Mouse (Mus musculus) lung, embryonic 14.5 days (tissue): ENCODE data around the gene Ccl22. TPM values are rescaled to one million over a fixed set of nuclear protein-coding genes. Genes with fewer than 3 reads are reported as not detected.

Experiments used
- ATAC-seq: fragments of 200-750 bp; cut with Nextera tagmentation; 2 replicates; pipeline ENCODE4 v1.8.0; 2017; ENCODE audit warnings: mild to moderate bottlenecking, moderate TSS enrichment, moderate library complexity; ENCODE audit not compliant: insufficient read depth
- DNase-seq: peaks from one replicate; pipeline ENCODE4 v3.0.0-alpha.2; 2015
- H3K27ac ChIP-seq: fragments of 300-500 bp; sonication (generic); 2 replicates; pipeline ENCODE4 v1.5.1; 2014; ENCODE audit warnings: low read depth, mild to moderate bottlenecking, moderate library complexity
- H3K27me3 ChIP-seq: fragments of 300-500 bp; sonication (generic); 2 replicates; pipeline ENCODE4 v1.6.1; 2014; ENCODE audit warnings: low read length, control low read depth; ENCODE audit not compliant: insufficient read depth
- H3K36me3 ChIP-seq: fragments of 300-500 bp; sonication (generic); 2 replicates; pipeline ENCODE4 v1.6.1; 2014; ENCODE audit warnings: control low read depth; ENCODE audit not compliant: insufficient read depth
- H3K4me1 ChIP-seq: fragments of 300-500 bp; sonication (generic); 2 replicates; pipeline ENCODE4 v1.6.1; 2014; ENCODE audit warnings: antibody characterized with exemption, control low read depth; ENCODE audit not compliant: insufficient read depth
- H3K4me2 ChIP-seq: fragments of 300-500 bp; sonication (generic); 2 replicates; pipeline ENCODE4 v1.6.1; 2014; ENCODE audit warnings: mild to moderate bottlenecking
- H3K4me3 ChIP-seq: fragments of 300-500 bp; sonication (generic); 2 replicates; pipeline ENCODE4 v1.5.1; 2014; ENCODE audit warnings: low read depth, low read length
- H3K9ac ChIP-seq: fragments of 300-500 bp; sonication (generic); 2 replicates; pipeline ENCODE4 v1.6.1; 2014
- H3K9me3 ChIP-seq: fragments of 300-500 bp; sonication (generic); 2 replicates; pipeline ENCODE4 v1.6.1; 2016; ENCODE audit warnings: low read depth, low read length, control low read depth
- CTCF ChIP-seq: IDR thresholded peaks from 2 replicates; pipeline ENCODE4 v1.5.1; 2016; ENCODE audit warnings: antibody characterized with exemption, low read depth
- WGBS: fragments of 180-500 bp; shearing (Covaris S2); extraction: QIAGEN DNeasy Blood & Tissue Kit; methylation state at CpG from one replicate; pipeline ENCODE4 v1.1.7; 2014; 5-methylcytosine and 5-hydroxymethylcytosine counted together
- polyA plus RNA-seq: library from polyadenylated mRNA; unstranded; fragments of >200 nt; fragmentation: Nextera tagmentation; extraction: Ambion mirVana; gene quantifications from 2 replicates; pipeline ENCODE4 v1.2.1, GENCODE M21; 2014

Gene Ccl22
- polyA plus RNA-seq, 1 experiment from 2014 or later, result not detected

DNA sequence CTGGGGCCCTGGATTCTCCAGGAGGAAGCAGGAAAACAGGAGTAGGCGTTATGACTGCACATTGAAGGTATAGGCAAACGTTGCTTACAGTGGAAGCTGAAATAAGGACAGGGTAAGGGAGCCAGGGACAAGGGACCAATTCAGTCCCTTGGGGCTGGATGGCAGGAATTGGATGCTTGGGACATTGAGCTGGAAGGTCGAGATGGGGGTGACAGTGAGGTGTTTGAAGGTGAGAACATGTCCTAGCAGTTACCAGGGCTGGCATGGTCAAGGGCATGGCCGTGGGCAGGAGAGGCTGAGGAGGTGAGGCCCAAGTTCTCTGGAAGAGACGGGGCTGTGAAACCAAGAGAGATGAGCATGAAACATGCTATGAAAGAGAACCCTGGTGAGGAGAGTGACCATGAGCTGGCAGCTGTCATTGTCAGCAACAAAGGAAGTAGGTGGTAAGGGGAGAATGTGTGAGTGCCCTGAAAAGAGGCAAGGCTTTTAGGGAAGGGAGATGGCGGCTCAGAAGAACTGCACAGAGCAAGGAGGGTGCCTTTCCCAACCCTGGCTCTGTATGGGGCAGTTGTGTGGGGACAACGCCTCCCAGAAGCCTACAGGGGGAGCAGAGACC is 10.5 kb upstream of the Ccl22 start:
- WGBS, result 73% methylated on average over 7 of the region's 7 CpGs
- H3K4me1 ChIP-seq, result no peaks in the 10 kb centered on the region
- no peak overlapping the region for H3K9ac ChIP-seq
- DNase-seq, result no peak
- no peak overlapping the region for H3K4me3 ChIP-seq
- ATAC-seq, result no peak
- no peak overlapping the region for H3K4me2 ChIP-seq
- no peak overlapping the region for H3K27ac ChIP-seq
- H3K36me3 ChIP-seq, result no peaks in the 10 kb centered on the region
- no peaks in the 10 kb centered on the region for H3K9me3 ChIP-seq
- H3K27me3 ChIP-seq, result no peaks in the 10 kb centered on the region
- no peak for TF ChIP-seq CTCF

DNA sequence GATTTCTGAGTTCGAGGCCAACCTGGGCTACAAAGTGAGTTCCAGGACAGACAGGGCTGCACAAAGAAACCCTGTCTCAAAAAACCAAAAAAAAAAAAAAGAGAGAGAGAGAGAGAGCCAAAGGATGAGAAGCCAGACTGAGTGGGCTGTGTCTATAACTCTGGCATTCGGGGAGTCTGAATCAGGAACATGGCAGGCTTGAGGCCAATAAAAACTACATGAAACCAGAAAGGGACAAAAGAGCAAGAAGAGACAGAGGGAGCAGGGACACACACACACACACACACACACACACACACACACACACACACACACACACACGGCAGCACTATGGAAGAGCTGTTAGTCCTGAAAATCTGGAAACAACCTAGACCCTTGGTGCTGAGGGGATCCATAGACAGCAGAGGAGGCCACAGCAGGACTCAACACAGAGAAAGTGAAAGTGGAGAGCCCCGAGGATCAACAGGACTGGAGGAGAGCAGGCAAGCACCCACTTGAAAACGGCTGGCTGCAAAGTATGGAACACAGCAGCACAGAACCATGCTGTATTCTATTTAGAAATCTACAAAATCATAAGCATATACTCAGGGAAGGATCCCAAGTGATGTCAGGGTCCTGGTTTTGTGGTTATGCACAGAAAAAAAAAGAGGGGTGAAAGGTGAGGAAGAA is 9.8 kb upstream of the Ccl22 start:
- Histone ChIP-seq H3K4me2 (peak overlapping the region; percentile 8; the same call in 1 of the 2 replicates), H3K27ac (no peak overlapping the region), H3K4me3 (no peak overlapping the region), H3K9me3 (no peaks in the 10 kb centered on the region), H3K36me3 (no peaks in the 10 kb centered on the region), H3K9ac (no peak overlapping the region), H3K4me1 (no peaks in the 10 kb centered on the region), H3K27me3 (no peaks in the 10 kb centered on the region)
- DNase-seq (peak; percentile 22), ATAC-seq (no peak)
- WGBS, result 47% methylated on average over 5 of the region's 5 CpGs
- no peak for TF ChIP-seq CTCF

DNA sequence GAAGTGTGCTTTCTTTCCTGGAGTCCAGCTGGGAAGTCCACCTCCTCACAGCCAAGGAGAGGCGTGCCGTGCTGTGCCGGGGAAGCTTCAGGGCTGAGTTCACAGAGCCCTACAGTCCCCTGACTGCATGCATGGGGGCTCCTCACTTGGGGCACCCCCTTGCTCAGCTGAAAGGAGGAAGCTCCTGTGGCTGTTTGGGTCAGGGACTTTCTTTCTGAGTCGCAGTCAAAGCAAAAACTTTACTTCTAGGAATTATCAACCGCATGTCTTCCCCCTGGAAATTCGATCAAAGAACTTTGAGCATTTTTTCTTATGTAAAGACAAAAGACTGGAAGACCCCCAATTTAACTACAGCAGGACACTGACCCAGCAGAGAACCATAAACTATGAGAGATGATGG is 5.6 kb upstream of the Ccl22 start:
- no peak for DNase-seq
- WGBS, result 81% methylated on average over 6 of the region's 6 CpGs
- Histone ChIP-seq H3K4me2 (no peak overlapping the region), H3K9ac (no peak overlapping the region), H3K27ac (no peak overlapping the region), H3K4me3 (no peak overlapping the region), H3K27me3 (no peaks in the 10 kb centered on the region), H3K4me1 (no peaks in the 10 kb centered on the region), H3K36me3 (no peaks in the 10 kb centered on the region), H3K9me3 (no peaks in the 10 kb centered on the region)
- ATAC-seq, result no peak
- TF ChIP-seq CTCF, result no peak

DNA sequence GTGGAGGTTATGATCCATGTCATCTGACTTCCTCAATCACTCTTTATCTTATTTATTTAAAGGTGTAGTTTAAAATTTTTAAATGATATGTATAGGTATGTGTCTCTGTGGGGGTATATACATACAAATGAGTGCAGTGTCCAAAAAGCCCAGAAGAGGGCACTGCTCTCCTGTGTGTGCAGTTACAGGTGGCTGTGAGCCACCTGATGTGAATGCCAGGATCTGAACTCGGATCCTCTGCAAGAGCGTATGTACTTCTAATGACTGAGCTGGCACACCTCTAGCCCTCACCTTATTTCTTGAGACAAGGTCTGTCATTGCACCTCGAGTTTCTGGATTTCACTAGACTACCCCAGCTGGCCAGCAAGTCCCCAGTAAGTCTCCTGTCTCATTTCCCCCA is 4.8 kb upstream of the Ccl22 start:
- H3K36me3 ChIP-seq, result no peaks in the 10 kb centered on the region
- no peak for DNase-seq
- no peak overlapping the region for H3K9ac ChIP-seq
- no peak for ATAC-seq
- TF ChIP-seq CTCF, result peak; percentile 12; the same call in 1 of the 2 replicates
- H3K4me1 ChIP-seq, result no peaks in the 10 kb centered on the region
- no peak overlapping the region for H3K4me3 ChIP-seq
- 85% methylated on average over 3 of the region's 3 CpGs for WGBS
- no peak overlapping the region for H3K4me2 ChIP-seq
- no peak overlapping the region for H3K27ac ChIP-seq
- H3K9me3 ChIP-seq, result no peaks in the 10 kb centered on the region
- no peaks in the 10 kb centered on the region for H3K27me3 ChIP-seq

DNA sequence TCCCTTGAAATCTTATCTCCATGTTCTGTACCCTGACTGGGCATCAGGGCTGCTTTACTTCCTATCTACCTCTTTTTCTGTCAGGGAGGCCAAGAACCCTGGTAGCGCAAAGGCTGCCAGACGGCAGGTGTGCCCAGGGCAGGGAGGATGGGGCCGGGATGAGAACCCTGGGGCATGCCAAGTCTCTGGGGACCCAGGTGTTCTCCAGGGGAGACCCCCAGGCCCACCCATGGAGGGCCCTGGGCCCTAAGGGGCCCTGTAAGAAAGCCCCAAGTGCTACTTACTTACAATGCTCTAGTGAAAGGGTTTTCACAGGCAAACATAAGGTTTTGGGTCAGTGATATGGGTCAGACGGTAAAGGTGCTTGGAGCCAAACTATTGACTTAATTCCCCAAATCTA is 3.7 kb upstream of the Ccl22 start:
- no peak overlapping the region for H3K4me3 ChIP-seq
- no peaks in the 10 kb centered on the region for H3K27me3 ChIP-seq
- no peak for ATAC-seq
- H3K4me2 ChIP-seq, result no peak overlapping the region
- no peak for DNase-seq
- H3K4me1 ChIP-seq, result no peaks in the 10 kb centered on the region
- WGBS, result 84% methylated on average over 4 of the region's 4 CpGs
- no peak overlapping the region for H3K9ac ChIP-seq
- no peaks in the 10 kb centered on the region for H3K9me3 ChIP-seq
- H3K27ac ChIP-seq, result no peak overlapping the region
- H3K36me3 ChIP-seq, result no peaks in the 10 kb centered on the region
- TF ChIP-seq CTCF, result no peak

DNA sequence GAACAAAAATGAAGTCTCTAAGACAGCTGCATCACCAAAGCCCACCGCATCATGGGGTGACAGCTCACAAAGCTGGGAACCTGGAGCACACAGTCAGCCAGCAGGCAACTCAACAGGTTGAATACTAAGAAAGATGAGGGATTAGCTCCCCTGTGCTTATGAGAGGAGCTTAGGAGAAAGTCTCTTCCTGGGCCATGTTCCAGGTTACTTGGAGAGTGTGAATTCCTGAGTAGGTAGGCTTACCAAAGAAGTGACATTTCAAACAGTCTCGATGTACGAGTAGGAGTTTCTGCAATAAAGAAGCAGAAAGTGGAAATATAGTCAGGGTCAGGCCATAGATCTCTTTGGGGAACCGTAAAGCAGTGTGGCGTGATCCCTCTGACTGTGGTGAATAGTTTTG is 906 bp upstream of the Ccl22 start:
- H3K27ac ChIP-seq, result no peak overlapping the region
- 85% methylated on average over 5 of the region's 5 CpGs for WGBS
- no peaks in the 10 kb centered on the region for H3K9me3 ChIP-seq
- no peak for ATAC-seq
- no peak overlapping the region for H3K4me2 ChIP-seq
- no peaks in the 10 kb centered on the region for H3K36me3 ChIP-seq
- no peak for TF ChIP-seq CTCF
- no peak overlapping the region for H3K4me3 ChIP-seq
- no peak for DNase-seq
- no peaks in the 10 kb centered on the region for H3K27me3 ChIP-seq
- no peaks in the 10 kb centered on the region for H3K4me1 ChIP-seq
- H3K9ac ChIP-seq, result no peak overlapping the region

DNA sequence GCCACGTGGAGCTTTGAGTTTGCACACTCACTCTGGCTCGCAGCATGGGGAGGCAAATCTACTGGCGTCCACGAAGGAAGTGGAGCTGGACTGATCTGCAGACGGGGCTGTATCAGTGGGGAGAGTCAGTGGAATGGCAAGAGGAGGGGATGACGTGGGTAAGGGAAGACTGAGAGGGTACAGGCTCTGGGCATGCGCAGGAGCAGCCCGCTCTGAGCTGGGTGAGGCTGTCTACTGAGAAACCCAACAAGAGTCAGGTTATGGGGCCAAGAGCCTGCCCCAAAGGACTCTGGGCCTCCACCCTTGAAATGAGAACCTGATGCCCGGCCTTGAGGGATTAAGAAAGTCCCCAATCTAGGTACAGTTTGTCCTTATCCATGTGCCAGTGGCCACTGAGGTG is 418 bp upstream of the Ccl22 start:
- Histone ChIP-seq H3K36me3 (no peaks in the 10 kb centered on the region), H3K4me3 (no peak overlapping the region), H3K4me2 (no peak overlapping the region), H3K27me3 (no peaks in the 10 kb centered on the region), H3K4me1 (no peaks in the 10 kb centered on the region), H3K9me3 (no peaks in the 10 kb centered on the region), H3K9ac (no peak overlapping the region), H3K27ac (no peak overlapping the region)
- WGBS, result 70% methylated on average over 9 of the region's 9 CpGs
- no peak for ATAC-seq
- TF ChIP-seq CTCF, result no peak
- DNase-seq, result no peak

DNA sequence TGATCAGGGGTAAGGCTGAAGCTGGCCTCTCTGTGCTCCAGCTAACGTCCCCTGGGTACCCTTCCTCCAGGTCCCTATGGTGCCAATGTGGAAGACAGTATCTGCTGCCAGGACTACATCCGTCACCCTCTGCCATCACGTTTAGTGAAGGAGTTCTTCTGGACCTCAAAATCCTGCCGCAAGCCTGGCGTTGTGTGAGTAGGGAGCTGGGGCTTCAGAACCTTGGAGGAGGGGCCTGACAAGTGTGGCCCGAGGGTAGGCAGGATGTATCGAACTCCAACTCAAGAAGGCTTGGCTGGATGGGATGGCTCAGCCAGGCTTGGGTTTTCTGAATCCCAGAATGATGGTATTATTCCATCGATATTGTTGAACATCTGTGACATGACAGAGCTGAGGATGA is 1.4 kb downstream of the Ccl22 start:
- no peak for ATAC-seq
- no peak overlapping the region for H3K27ac ChIP-seq
- no peak overlapping the region for H3K9ac ChIP-seq
- 74% methylated on average over 8 of the region's 8 CpGs for WGBS
- H3K4me3 ChIP-seq, result no peak overlapping the region
- H3K4me2 ChIP-seq, result no peak overlapping the region
- no peaks in the 10 kb centered on the region for H3K27me3 ChIP-seq
- TF ChIP-seq CTCF, result no peak
- H3K36me3 ChIP-seq, result no peaks in the 10 kb centered on the region
- no peaks in the 10 kb centered on the region for H3K9me3 ChIP-seq
- DNase-seq, result no peak
- no peaks in the 10 kb centered on the region for H3K4me1 ChIP-seq
